Mouse (Mus musculus): Measurements from ENCODE around the gene Ffar1. TPM values are rescaled to one million over a fixed set of nuclear protein-coding genes. Genes with fewer than 3 reads are reported as not detected.

Ffar1 gene
- under 1 TPM in 1 of 2 experiments, not detected in 1; 0.13 TPM for total RNA-seq (2021)
- long read RNA-seq, experiment 1: 0 reads
- long read RNA-seq, experiment 2: 0 reads

GRCm38 (mm10) chr7:30861464-30861863 is at the start of gene Ffar1:
Gene Ffar1, minus strand, starts transcription at chr7:30861564.
- no peak for DNase-seq

- no peak for DNase-seq
Observed at GRCm38 (mm10) chr7:30909773-30910172, 48.4 kb upstream of the Ffar1 start.

GRCm38 (mm10) chr7:30908992-30909431 is 47.6 kb upstream of the Ffar1 start:
- DNase-seq: no peak

- DNase-seq: no peak
Observed at GRCm38 (mm10) chr7:30908277-30908991, 47.1 kb upstream of the Ffar1 start.

- DNase-seq: no peak
Observed at GRCm38 (mm10) chr7:30904042-30904441, 42.7 kb upstream of the Ffar1 start.

- no peak for DNase-seq
Observed at GRCm38 (mm10) chr7:30895217-30895616, 33.9 kb upstream of the Ffar1 start.

GRCm38 (mm10) chr7:30892515-30892914 is 31.2 kb upstream of the Ffar1 start:
- no peak for DNase-seq

GRCm38 (mm10) chr7:30891746-30892145 is 30.4 kb upstream of the Ffar1 start:
- no peak for DNase-seq

- no peak for DNase-seq
Observed at GRCm38 (mm10) chr7:30890681-30891080, 29.3 kb upstream of the Ffar1 start.

- DNase-seq: no peak
Observed at GRCm38 (mm10) chr7:30888786-30889185, 27.4 kb upstream of the Ffar1 start.

- peak in 1 of 2 experiments; percentile 36 for DNase-seq
Observed at GRCm38 (mm10) chr7:30887568-30888188, 26.3 kb upstream of the Ffar1 start.

GRCm38 (mm10) chr7:30886852-30887251 is 25.5 kb upstream of the Ffar1 start:
- DNase-seq: no peak

- DNase-seq: no peak
Observed at GRCm38 (mm10) chr7:30884047-30884446, 22.7 kb upstream of the Ffar1 start.

GRCm38 (mm10) chr7:30881367-30881766 is 20.0 kb upstream of the Ffar1 start:
- DNase-seq: no peak

- no peak for DNase-seq
Observed at GRCm38 (mm10) chr7:30880176-30880575, 18.8 kb upstream of the Ffar1 start, which contains the start of gene Cd22. Gene Cd22, minus strand, starts transcription at chr7:30880342.

GRCm38 (mm10) chr7:30878950-30879349 is 17.6 kb upstream of the Ffar1 start:
- no peak for DNase-seq

- peak; percentile 69 to 85 for DNase-seq
Observed at GRCm38 (mm10) chr7:30873083-30873482, 11.7 kb upstream of the Ffar1 start.

GRCm38 (mm10) chr7:30863386-30863785 is 2.0 kb upstream of the Ffar1 start:
- DNase-seq: peak in 1 of 2 experiments; percentile 21

- DNase-seq: peak; percentile 13 to 48
Observed at GRCm38 (mm10) chr7:30859635-30860402, 1.5 kb downstream of the Ffar1 start.

GRCm38 (mm10) chr7:30859290-30859634 is 2.1 kb downstream of the Ffar1 start:
- DNase-seq: peak; percentile 41 to 77

- DNase-seq: no peak
Observed at GRCm38 (mm10) chr7:30857746-30858145, 3.6 kb downstream of the Ffar1 start.

- DNase-seq: no peak
Observed at GRCm38 (mm10) chr7:30856078-30856477, 5.3 kb downstream of the Ffar1 start, which contains the start of gene Ffar3. Gene Ffar3, minus strand, starts transcription at chr7:30856178.

- no peak for DNase-seq
Observed at GRCm38 (mm10) chr7:30851421-30851820, 9.9 kb downstream of the Ffar1 start.

All from heart, adult 18-20 months (tissue).